Mouse (Mus musculus): ENCODE results near the gene Plekha7.

The Plekha7 gene

DNA sequence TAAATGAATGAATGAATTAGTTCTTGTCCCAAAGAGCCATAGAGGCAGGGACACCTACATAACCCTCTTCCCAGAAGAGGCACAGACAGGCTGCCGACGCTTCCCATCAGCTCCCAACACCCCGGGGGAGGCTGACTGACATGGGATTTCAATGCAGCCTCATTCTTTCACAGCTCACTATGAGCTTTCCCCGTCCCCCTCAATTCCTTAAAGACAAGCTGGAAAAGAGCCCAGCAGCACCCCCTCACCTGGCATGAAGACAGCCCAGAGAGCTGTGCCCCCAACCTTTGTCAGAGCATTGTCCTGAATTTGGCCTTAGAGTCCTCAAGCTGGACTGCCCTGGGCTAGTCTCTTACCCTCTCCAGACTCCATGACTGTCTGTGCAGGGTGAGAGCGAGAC is 122.0 kb downstream of the Plekha7 start:
- DNase-seq (ENCODE audit: low read depth), result no peak

DNA sequence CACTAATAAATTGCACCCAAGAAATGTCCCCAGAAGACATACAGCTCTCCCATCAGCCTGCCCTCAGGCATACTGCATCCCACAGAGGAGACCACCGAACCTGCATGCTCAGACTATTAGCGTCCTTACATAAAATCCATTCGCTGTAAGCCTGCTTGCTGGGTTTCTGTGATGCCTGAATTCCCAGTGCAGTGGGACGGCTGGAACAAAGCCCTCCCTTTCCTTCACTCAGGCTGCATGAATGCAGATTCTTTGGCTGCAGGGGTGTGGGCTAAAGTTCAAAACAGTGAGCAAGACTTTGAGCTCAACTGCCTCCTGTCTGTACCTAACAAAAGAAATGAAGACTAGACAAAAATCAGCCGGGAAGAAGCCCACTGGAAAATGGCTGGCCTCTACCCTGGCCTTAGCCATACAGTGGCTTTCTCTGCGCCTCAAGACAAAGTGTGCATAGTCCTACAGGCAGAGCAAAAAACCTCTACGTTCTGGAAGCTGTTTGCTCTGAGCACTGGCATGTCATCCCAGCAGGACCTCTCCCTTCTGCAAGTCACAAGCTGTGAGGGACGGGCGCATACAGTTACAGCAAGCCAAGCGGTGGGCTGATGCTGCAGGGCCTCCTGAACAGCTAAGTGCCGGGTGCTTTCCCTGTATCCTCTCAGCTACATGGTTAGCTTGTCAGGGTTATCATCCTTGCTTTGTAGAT is 123.7 kb downstream of the Plekha7 start:
- no peak for DNase-seq (ENCODE audit: low read depth)

DNA sequence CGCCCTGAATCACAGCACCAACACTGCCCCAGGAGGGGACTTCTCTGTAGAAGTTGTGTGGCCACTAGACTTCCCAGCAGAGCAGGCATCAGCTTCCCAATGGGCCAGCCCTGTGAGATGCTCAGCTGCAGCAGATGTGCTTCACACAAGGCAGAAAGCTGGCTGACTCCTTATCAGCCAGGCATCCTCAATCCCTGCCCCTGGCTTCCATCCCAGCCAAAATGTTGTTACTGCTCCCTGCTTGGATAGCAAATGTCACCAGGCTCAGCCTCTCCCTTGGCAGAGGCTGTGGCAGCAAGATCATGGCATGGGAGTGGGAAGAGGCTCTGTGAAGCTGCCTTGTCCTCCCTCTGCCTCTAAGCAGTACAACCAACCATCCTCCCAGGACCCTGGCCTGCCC is 125.7 kb downstream of the Plekha7 start:
- no peak for DNase-seq (ENCODE audit: low read depth)

DNA sequence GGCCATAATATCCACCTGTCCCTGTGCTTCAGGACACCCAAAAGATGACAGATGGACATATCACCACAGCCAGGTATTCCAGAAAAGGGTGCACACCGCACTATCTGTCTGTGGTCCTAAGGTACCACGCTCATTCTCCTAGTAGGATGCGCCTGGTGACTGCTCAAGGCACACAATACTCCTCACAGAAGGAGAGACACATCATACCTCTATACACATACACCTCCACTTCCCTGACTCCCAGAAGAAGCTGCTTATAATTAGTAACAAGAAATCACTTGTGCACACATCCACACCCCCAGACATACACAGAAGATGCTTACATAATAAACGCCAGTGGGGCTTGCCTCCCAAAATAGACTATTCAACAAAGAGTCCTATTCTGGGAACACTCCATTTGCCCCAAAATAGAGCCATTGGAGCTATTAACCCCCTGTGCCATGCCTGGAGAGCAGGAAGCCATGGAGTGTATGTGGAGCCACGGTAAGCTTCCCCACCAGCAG is 126.7 kb downstream of the Plekha7 start:
- no peak for DNase-seq (ENCODE audit: low read depth)

DNA sequence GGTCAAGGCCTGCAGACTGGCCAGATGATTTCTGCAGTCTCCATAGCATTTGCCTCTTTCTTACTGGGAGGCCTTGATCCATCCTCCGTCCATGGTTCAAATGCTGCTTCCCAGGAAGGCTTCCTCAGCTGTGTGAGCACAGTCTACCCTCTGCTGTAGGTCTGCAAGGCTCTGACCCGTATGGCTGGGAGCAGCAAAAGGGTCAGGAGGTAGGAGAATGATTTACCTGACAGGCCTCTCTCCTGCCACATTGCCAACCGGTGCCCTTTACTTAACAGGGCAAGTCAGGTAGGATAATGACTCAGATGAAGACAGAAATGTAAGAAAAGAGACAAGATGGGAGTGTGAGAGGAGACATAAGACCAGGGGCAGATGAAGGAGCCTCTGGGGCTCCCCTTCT is 129.3 kb downstream of the Plekha7 start:
- DNase-seq (ENCODE audit: low read depth), result no peak

DNA sequence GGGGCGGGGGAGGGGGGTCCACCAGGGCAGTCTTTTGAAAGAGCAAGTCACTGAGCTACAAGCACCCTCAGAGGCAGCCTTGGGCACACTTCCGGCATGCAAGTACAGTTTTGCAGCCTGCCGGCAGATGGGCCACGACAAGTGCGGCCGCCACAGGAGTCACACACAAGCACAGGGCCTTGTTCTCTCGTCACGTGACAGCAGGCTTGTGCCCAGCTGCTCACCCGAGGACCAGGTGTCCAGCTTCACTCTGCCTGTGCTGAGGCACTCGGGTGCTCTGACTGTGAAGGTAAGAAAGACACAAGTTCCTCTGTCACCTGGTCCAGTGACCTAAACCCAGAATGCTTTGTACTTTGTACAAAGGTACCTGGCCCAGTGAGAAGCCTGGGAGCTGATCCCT is 135.4 kb downstream of the Plekha7 start:
- DNase-seq (ENCODE audit: low read depth), result no peak

DNA sequence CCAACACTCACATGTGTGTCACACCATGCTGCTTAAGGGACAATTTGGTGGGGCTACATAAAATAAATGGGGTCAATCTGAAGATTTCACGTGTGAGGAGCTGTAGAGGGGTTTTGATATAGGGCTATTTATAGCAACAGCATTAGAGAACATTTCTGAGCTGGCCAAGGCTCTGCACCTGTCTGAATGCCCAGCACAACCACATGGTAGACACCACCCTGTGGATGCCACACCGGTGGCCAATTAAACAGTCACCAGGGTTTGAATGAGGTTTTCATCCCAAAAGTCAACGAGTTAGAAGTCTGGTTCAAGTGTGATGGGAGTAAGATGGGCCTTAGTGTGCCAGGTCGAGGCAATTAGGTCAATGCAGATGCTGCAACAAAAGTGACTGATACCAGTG is 138.8 kb downstream of the Plekha7 start:
- DNase-seq (ENCODE audit: low read depth), result no peak

DNA sequence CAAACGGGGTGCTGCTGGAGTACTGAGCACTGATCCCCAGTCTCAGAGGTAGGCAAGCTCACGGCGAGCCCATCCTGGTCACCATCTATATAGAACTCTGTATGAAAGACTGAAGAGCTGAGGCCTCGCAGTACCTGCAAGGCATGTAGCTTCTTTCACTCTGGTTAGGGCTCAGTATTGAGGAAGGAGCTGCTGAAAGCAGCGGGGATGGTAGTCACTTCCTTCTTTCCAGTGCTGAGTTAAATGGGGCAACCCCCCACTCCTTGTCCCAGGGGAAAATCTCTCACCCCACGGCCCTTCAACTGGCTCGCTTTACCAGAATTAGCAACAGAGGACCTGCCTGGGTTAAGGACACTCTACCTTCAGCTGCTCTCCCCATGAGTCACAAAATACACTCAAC is 140.0 kb downstream of the Plekha7 start:
- no peak for DNase-seq (ENCODE audit: low read depth)

DNA sequence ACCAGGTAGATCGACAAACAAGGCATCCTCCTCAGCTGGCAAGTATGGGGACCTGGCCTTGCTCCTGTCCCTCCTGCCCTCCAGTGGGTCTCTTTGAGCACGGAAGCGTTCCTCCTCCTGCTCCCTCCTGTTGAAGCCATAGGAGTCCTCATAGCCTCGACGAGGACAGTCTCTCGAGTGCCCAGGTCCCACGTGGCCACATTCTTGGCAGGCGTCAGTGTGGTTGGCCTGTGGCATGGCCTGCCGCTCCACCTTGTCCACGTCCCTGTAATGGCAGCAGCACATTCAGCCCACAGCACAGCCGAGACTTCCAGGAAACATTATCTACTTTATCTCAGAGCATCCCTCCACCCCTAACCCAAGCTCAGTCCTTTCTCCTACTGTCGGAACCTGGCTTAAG is 143.9 kb downstream of the Plekha7 start:
- DNase-seq (ENCODE audit: low read depth), result no peak

DNA sequence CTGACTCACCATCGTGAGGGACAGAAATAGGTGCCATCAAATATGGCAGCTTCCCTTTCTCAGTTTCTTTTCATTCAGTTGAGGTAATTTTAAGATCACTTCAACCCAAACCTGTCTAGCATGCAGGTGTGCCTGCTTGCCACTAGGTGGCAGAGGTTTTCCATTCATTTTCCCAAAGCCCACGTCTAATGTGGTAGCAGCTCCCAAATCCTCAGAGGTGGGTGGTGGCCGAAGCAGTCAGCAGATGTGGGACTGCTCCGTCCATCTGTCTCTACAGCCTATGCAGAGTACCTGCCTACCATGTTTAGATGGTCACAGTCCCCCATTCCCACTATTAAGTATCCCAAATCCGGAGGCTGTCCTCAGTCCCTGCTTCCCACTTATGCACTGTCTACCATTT is 146.6 kb downstream of the Plekha7 start:
- DNase-seq (ENCODE audit: low read depth), result peak; percentile 28

DNA sequence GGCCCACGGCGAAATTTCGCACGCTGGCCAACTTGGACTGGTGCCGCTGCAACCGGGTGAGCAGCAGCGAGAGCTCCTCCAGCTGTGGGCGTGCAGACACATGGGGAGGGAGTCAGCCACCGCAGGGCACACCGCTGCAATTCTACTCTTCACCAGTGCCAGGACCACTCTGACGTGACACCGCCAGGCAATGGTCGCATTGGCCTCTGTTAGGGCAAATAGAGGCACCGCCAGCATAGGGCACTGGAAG is 151.4 kb downstream of the Plekha7 start:
- DNase-seq (ENCODE audit: low read depth), result no peak

DNA sequence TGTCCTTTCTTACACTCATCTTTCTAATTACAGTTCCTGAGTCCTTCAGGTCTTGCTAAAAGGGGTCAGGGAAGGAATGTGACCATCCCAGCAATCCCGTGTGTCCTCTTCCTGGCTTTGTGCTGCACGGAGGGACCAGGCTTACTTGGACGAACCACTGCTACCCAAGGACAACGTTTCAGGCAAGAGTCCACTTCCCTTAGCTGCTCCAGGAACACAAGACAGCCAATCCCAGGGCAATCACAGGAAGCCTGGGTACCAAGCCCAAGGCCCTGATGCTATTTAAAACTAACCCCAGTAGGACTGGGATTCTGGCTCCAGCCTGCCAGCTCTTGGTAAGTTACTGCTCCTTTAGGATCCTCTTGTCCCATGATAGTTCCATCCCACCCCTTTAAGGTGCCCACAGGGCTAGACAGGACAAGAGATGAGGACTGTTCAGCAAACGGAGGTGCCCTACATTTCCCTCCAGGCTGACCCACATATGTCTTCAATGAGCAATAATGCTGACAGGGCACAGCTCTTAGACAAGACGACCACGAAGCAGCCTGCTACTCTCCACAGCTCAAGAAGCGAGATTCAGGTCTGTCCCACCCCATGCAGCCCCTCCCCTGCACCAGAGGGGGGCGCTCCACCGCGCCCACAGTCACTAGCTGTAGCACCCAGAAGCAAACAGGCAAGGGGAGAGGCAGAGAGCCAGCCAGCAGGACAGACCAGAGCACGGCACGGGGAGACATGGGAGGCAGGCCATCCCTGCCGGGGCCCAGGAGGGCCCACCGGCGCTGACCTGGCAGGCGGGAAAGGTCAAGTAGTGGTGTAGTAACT is 151.9 kb downstream of the Plekha7 start:
- no peak for DNase-seq (ENCODE audit: low read depth)

DNA sequence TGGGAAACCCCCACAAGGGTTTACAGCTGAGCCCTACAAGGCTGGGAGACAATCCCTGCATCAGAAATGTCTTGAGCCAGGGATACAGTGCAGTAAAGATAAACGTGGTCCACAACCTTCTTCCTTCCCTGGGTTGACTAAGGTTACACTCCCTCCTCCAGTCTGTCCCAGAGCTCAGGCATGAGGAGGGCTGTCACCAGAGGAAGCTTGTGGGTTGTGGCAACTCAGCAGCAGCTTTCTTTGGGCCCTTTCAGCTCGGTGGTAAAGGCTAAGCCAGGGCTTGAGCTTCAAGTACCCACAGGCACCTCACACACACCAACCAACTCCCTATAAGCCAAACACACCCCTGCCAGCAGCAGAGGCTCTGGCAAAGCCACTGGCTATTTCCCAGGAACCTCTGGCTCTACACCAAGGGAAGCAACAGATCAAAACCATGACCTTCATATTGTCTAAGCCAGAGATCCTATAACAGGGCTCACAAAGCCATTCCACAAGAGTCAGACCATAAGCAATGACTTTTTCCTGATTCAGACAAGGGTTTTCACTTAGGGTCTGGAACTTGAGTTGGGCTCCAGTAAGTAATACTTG is 154.3 kb downstream of the Plekha7 start:
- DNase-seq (ENCODE audit: low read depth), result no peak

DNA sequence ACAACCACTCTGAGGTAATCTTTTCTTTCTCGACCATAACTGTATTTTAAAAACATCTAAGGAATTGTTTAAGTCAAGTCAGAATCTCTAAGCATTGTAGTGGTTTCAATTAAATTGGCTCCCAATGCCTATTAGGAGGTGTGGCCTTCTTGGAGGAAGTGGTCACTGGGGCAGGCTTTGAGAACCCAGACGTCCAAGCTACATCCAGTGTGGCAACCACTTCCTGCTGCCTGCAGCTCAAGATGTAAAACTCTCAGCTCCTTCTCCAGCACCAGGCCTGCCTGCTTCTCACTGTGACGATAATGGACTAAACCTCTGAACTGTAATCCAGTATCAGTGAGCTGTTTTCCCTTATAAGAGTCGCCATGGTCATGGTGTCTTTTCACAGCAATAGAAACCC is 158.6 kb downstream of the Plekha7 start:
- DNase-seq (ENCODE audit: low read depth), result no peak

DNA sequence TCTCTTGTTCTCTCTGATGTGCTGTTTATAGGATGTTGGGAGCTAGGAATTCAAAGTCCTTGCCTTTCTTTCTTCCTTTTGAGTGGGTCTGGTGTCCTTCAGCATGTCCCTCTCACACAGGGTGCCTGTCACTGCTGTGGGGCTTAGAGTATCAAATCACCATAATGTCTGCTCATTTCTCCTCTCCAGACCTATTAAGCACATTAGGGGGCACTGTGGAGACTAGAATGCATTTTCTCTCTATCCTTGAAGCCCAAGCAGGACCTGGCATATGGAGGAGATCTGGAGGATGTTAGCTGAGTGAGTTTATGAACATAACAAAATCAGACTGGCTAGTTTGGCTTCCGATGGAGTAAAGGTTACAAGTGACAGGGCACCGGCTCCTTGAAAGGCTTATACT is 161.1 kb downstream of the Plekha7 start:
- no peak for DNase-seq (ENCODE audit: low read depth)

DNA sequence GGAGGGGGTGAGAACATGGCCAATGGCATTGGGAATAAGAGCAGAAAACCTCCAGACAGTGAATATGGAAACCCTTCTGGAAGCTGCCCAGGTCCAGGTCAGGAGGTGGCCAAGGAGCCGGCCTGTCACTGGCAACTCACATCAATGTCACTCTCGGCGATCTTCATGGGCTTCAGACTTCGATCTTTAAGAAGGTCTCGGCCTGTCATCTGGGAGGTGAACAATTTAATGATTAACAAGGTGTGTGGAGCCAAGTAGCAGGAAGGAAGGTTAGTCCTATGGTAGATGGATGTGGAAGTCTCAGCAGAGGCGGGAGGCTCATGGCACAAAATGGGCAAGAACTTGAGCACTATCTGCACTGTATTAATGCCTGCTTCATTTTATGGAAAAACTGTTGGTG is 163.1 kb downstream of the Plekha7 start:
- no peak for DNase-seq (ENCODE audit: low read depth)

DNA sequence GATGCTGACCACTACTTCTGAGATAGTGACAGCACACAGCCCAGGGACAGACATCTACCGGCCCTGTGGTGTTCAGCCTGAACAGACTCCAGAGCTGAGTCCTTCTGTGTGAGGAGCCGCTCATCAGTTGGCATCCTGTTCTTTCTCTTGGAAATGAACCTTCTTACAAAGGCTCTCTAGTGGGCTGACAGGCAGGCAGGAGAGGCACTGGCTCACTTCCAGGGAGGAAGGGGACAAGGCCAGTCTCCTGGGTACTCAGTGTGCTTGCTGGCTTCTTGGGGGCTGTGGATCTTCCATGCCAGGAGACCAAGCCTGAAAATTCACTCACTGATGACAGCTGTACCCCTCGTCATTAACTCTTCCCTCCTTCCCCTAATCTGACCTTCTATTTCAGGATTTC is 170.5 kb downstream of the Plekha7 start:
- no peak for DNase-seq (ENCODE audit: low read depth)

DNA sequence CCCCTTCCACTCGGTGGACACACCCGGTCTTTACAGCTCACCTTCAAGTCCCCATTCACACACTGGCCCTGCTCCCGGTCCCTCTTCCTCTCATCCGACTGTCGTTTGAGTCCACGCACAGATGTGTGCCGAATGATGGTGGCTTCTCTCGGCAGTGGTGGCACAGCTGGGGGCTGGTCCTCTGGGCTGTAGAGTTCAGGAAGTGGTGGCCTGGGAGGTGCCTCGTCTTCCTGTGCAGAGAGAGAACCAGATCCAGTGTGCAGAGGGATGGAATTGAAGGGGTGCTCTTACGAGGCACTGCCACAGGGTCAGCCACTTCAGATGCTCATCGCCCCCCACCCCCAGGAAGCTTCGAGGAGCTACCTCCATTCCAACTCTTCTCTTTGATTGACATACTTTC is 171.0 kb downstream of the Plekha7 start:
- DNase-seq (ENCODE audit: low read depth), result no peak

DNA sequence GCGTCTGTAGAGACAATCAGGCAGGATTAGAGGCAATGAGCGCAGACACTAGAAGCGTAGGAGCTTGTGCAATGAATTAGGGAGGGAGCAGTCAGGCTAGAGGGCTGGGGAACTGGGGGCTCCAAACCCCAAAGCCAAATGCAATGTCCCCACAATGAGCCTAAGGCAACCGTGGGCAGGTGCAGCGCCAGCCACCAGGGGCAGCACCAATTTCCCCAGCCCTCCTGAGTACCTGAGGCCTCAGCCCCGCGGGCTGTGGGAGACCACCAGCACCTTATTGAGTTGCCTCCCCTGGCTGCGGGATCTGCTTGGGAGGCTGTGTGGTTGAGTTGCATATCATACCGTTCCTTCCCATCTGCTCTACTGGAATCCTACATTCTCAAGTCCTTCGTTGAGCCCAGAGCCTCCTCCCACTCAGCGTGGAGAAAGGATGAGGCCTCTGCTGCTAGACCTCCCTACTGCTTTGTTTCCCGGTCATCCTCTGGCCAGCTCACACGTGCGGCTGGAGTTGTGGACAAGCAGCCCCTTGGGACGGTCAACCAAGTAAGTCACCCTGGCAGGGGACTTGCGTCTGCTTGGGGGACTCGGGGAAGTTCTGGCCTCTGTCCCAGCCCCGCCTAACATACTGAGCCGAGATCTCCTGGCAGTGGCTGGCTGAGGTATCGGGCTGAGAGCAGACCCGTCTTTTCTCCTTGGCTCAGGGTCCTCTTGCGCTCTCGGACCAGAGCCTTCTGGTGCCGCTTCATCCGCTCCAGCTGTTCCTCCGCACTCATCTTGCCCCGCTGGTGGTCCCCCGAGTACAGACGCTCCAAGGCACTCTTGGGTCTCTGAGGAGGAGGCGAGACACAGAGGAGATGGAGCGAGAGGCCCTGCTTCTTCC is 173.5 kb downstream of the Plekha7 start:
- DNase-seq (ENCODE audit: low read depth), result no peak

DNA sequence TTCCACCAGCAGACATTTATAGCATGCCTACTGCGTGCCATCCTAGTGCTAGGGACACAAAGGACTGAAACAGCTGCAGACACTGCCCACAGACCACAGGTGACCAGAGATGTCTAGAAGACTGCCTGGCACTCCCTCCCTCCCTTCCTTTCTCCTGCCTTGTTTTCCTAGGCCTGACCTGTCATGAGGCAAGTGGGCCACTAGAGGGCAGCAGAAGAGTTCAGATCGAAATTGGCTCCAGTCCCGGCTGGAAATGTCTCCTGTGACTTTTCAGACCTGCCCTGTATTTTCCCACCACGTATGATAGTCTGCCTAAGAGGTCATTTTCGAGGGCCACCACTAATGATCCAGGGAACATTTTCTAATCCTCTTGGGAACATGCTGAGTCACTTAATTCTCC is 176.1 kb downstream of the Plekha7 start:
- DNase-seq (ENCODE audit: low read depth), result peak; percentile 65

DNA sequence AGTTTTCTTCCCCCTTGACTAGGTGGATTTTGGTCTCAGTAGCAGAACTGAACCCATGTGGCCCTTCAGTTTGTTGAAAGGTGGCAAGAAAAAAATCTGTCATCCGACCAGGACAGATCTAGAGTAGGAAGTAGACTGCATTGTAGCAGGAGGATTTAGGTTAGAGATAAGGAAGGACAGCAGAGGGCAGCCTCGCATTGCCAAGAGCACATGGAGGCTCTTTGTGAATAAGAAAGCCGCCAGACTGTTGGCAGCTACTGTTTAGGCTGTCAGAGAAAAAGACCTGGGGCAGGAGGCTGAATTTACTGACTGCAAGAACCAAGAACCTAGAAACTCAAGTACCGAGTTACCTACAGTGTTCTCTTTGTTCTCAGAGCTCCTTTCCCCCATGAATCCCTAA is 176.8 kb downstream of the Plekha7 start:
- DNase-seq (ENCODE audit: low read depth), result no peak

DNA sequence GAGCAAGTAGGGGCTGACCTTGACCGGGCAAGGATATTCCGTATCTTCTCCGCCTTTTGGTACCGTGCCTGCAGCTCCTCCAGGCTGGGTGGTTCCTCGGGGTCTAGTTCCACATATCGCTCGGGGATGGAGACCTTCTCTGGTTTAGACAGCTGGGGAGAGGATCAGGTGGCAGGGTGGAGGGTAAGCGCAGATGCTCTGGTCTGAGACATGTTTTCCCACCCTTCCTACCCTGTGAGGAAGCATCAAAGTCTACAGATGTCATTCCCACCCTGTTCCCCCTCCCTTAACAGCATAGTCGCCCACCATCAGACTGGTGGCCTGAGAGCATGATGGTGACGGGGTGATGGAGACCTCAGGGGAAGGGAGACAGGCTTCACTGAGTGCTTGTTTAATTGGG is 178.8 kb downstream of the Plekha7 start:
- DNase-seq (ENCODE audit: low read depth), result no peak

DNA sequence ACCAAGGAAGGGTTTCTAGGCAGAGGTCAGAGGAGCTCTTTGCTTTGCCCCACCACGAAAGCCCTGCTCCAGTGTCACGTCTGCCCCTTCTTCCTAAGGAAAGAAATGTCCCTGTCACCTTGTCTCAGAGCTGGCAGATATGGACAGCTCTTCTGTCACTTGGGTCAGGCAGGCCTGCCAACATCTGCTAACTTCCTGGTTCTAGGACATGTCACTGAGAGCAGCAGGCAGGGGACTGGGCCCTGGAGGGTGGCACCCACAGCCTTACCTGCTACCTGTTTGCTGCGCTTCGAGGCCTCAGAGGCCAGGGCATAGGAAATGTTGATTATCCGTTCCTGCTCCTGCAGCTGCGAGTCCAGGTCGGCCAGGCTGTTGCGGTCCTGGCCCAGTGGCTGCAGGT is 179.9 kb downstream of the Plekha7 start:
- DNase-seq (ENCODE audit: low read depth), result no peak

Data from c-Kit-positive CD71-negative TER-119-negative erythroid progenitor cells, embryonic 14.5 days (primary cell).